Mouse (Mus musculus) liver, adult 2 months (tissue): ENCODE data around the gene Dcst2. TPM values are rescaled to one million over a fixed set of nuclear protein-coding genes. Genes with fewer than 3 reads are reported as not detected.

ENCODE experiments used
- DNase-seq: peaks from one replicate; pipeline ENCODE4 v3.0.0-alpha.2; 2011; ENCODE audit warnings: low read depth, low spot score; ENCODE audit errors: extremely low read depth
- H3K27ac ChIP-seq: fragments of 200-500 bp; replicated peaks from 2 replicates; pipeline ENCODE4 v1.5.1; 2012; ENCODE audit warnings: low read depth, mild to moderate bottlenecking, control low read depth, inconsistent platforms, low read length; ENCODE audit not compliant: insufficient read depth
- H3K27me3 ChIP-seq: fragments of 200-500 bp; 2 replicates; pipeline ENCODE4 v1.6.1; 2012; ENCODE audit warnings: mild to moderate bottlenecking, moderate library complexity, low read length, inconsistent platforms; ENCODE audit not compliant: control insufficient read depth, insufficient read depth
- H3K36me3 ChIP-seq: fragments of 200-500 bp; 2 replicates; pipeline ENCODE4 v1.6.1; 2012; ENCODE audit warnings: low read length, inconsistent platforms; ENCODE audit not compliant: control insufficient read depth, insufficient read depth
- H3K4me1 ChIP-seq: fragments of 200-500 bp; 2 replicates; pipeline ENCODE4 v1.6.1; 2011; ENCODE audit warnings: low read length; ENCODE audit not compliant: control insufficient read depth, insufficient read depth
- H3K4me3 ChIP-seq: fragments of 200-500 bp; 2 replicates; pipeline ENCODE4 v1.5.1; 2011; ENCODE audit warnings: low read depth, mild to moderate bottlenecking, control low read depth, low read length, moderate library complexity; ENCODE audit not compliant: insufficient read depth
- H3K79me2 ChIP-seq: fragments of 200-500 bp; 2 replicates; pipeline ENCODE4 v1.6.1; 2012; ENCODE audit warnings: inconsistent platforms, mild to moderate bottlenecking, low read length, moderate library complexity; ENCODE audit not compliant: control insufficient read depth, insufficient read depth
- H3K9ac ChIP-seq: fragments of 200-500 bp; 2 replicates; pipeline ENCODE4 v1.6.1; 2012; ENCODE audit warnings: low read depth, mild to moderate bottlenecking, control low read depth, inconsistent platforms, low read length
- CTCF ChIP-seq: fragments of 200-500 bp; IDR thresholded peaks from 2 replicates; pipeline ENCODE4 v1.5.1; 2011; ENCODE audit warnings: low read depth, low read length, control low read depth
- POLR2A ChIP-seq: fragments of 200-500 bp; IDR thresholded peaks from 2 replicates; pipeline ENCODE4 v1.6.1; 2011; ENCODE audit warnings: low read length, control low read depth; ENCODE audit not compliant: insufficient read depth; ENCODE audit errors: extremely low read depth
- WGBS: fragments of 180-500 bp; shearing (Covaris S2); methylation state at CpG from one replicate; pipeline ENCODE4 v1.1.7; 2018; 5-methylcytosine and 5-hydroxymethylcytosine counted together
- polyA plus RNA-seq: library from polyadenylated mRNA; depleted of rRNA; stranded (reverse); fragments of >200 nt; gene quantifications from 2 replicates; pipeline ENCODE4 v1.2.3, GENCODE M21; 2012
- total RNA-seq: library from RNA; depleted of rRNA; stranded (reverse); fragments of >200 nt; gene quantifications from 2 replicates; pipeline ENCODE4 v1.2.3, GENCODE M21; 2014

Gene Dcst2
- total and polyA plus RNA-seq, 2 experiments, result not detected

GRCm38 (mm10) chr3:89367338-89367737 is 5.6 kb downstream of the Dcst2 start:
- no peak for TF ChIP-seq CTCF
- no peak for TF ChIP-seq POLR2A
- Histone ChIP-seq H3K9ac (no peak overlapping the region), H3K27me3 (no peaks in the 10 kb centered on the region), H3K4me3 (peak overlapping the region; percentile 20; the same call in 1 of the 2 replicates), H3K36me3 (no peaks in the 10 kb centered on the region), H3K4me1 (peaks cover 2% of the 10 kb centered on the region; the same call in 1 of the 2 replicates), H3K79me2 (no peaks in the 10 kb centered on the region), H3K27ac (no peak overlapping the region)
- 21% methylated on average over 11 of the region's 11 CpGs for WGBS
- DNase-seq, result peak; percentile 55

- TF ChIP-seq POLR2A, result no peak
- TF ChIP-seq CTCF, result no peak
- Histone ChIP-seq H3K27ac (no peak overlapping the region), H3K79me2 (no peaks in the 10 kb centered on the region), H3K27me3 (no peaks in the 10 kb centered on the region), H3K36me3 (peaks cover 2% of the 10 kb centered on the region; the same call in 1 of the 2 replicates), H3K4me1 (no peaks in the 10 kb centered on the region), H3K9ac (no peak overlapping the region), H3K4me3 (no peak overlapping the region)
- 38% methylated on average over 5 of the region's 5 CpGs for WGBS
- DNase-seq, result no peak
These were observed 11.9 kb downstream of the Dcst2 start for GRCm38 (mm10) chr3:89373581-89374231.

DNA sequence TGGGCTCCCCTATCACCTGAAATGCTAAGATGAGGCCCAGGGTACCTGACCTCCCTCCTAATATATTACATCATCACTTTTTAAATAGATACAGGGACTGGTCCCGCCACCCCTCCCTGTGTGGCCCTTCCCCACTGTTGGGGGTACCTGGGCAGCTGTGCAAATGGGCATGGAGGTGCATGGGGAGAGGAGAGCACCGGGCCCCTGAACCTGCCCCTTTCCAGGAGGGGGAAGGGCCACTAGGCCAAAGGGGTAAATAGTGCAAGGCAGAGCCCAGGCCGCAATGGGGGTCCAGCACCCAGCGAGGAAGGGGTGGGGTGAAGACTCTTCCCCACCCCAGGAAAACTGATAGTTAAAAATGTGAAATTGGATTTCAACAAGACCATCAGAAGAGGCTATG is 16.1 kb downstream of the Dcst2 start:
- H3K27ac ChIP-seq, result no peak overlapping the region

GRCm38 (mm10) chr3:89378394-89379067 is 16.8 kb downstream of the Dcst2 start:
- Histone ChIP-seq H3K79me2 (peaks cover under 1% of the 10 kb centered on the region; the same call in 1 of the 2 replicates), H3K36me3 (peaks cover 6% of the 10 kb centered on the region; the same call in 1 of the 2 replicates), H3K27me3 (no peaks in the 10 kb centered on the region), H3K27ac (no peak overlapping the region), H3K9ac (peak overlapping the region; percentile 43), H3K4me1 (no peaks in the 10 kb centered on the region), H3K4me3 (peak overlapping the region; percentile 33; the same call in 1 of the 2 replicates)
- 52% methylated on average over 25 of the region's 29 CpGs for WGBS
- TF ChIP-seq POLR2A (no peak), CTCF (peak; percentile 85)
- DNase-seq, result no peak

More for the DNA sequence above, 16.1 kb downstream of the Dcst2 start:
- DNase-seq, result no peak
- Histone ChIP-seq H3K4me3 (no peak overlapping the region), H3K79me2 (no peaks in the 10 kb centered on the region), H3K9ac (no peak overlapping the region), H3K4me1 (no peaks in the 10 kb centered on the region), H3K27me3 (no peaks in the 10 kb centered on the region), H3K36me3 (peaks cover 6% of the 10 kb centered on the region; the same call in 1 of the 2 replicates)
- 85% methylated on average over 4 of the region's 4 CpGs for WGBS
- TF ChIP-seq CTCF, result no peak
- TF ChIP-seq POLR2A, result no peak

DNA sequence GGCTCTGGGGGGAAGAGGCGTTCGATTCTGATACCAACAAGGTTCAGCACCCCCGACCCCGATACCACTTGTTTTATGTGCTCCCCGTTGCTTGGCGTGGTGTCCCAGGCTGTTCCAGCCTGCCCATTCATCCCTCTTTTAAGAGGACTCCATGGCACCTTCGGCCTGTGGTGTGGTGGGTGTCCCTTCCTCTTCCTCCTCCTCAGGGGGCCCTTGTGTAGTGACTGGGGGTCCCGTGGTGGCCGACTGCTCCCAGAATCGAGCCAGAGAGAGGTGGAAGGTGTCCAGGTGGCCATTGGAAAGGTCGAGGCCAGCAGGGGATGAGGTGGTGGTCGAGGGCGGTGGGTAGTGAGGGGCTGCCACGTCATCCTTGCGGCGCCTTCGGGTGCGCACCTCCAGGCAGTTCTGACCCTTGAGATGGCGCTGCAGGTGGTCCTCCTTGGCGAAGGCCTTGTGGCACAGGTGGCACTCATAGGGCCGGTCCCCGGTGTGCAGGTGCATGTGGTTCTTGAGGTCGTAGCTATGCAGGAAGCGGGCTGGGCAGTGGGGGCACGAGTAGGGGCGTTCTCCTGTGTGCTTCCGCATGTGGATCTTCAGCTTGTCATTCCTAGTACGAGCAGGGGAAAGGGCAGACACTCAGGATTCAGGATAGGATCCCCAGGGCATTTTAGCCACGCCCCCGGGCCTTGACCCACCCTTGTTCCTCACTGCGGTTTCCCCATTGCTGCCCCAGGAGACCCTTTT is 17.8 kb downstream of the Dcst2 start:
- H3K4me1 ChIP-seq, result no peaks in the 10 kb centered on the region; the same call in 1 of the 2 replicates
- H3K27ac ChIP-seq, result no peak overlapping the region
- H3K4me3 ChIP-seq, result no peak overlapping the region
- TF ChIP-seq POLR2A, result no peak
- TF ChIP-seq CTCF, result no peak
- DNase-seq, result no peak
- WGBS, result 86% methylated on average over 31 of the region's 31 CpGs
- no peaks in the 10 kb centered on the region for H3K27me3 ChIP-seq
- peaks cover 6% of the 10 kb centered on the region; the same call in 1 of the 2 replicates for H3K36me3 ChIP-seq
- no peak overlapping the region for H3K9ac ChIP-seq
- peaks cover 10% of the 10 kb centered on the region; the same call in 1 of the 2 replicates for H3K79me2 ChIP-seq
